Mouse (Mus musculus): ENCODE results near the gene Pld4. TPM values are rescaled to one million over a fixed set of nuclear protein-coding genes. Genes with fewer than 3 reads are reported as not detected.
"Not testable (repeated sequence)": the region's sequence is repeated elsewhere in the genome, so short reads cannot be mapped to it uniquely, and the experiment has no call there.

Gene Pld4
- polyA plus RNA-seq, 1 experiment from 2014 or later = 3.4 TPM

GRCm38 (mm10) chr12:112816866-112817265, 56.4 kb downstream of the Pld4 start:
- peaks cover 21% of the 10 kb centered on the region for H3K36me3 ChIP-seq (replicated peaks; ENCODE audit: control insufficient read depth, insufficient read depth, low read depth, low read length)
- H3K27me3 ChIP-seq (ENCODE audit: control insufficient read depth, insufficient read depth, low read length); H3K4me3 ChIP-seq (ENCODE audit: low read depth, low read length); H3K27ac ChIP-seq (replicated peaks; ENCODE audit: low read depth, low read length); H3K9ac ChIP-seq (replicated peaks; ENCODE audit: low read length); H3K4me1 ChIP-seq (ENCODE audit: control insufficient read depth, insufficient read depth, low read length); ATAC-seq (replicated peaks; ENCODE audit: insufficient number of reproducible peaks, low FRiP score, low TSS enrichment, low read depth); DNase-seq (ENCODE audit: low spot score); H3K4me2 ChIP-seq (ENCODE audit: low read depth, low read length); H3K9me3 ChIP-seq (replicated peaks; ENCODE audit: control insufficient read depth, low read length): not testable (repeated sequence)
- 86% methylated on average over 7 of the region's 7 CpGs for WGBS

Small RNA genes lying within 50 kb of the gene (microRNA-seq; reads per million reads assigned to microRNA genes)
- gene Mir6940 (ENCODE audit: borderline number of aligned reads) = not detected

Other genes starting within 250 kb of the Pld4 start
- 1.4 and 1.9 TPM in 2 replicates for gene Tmem179, start 243.9 kb upstream of the Pld4 start, polyA plus RNA-seq (2014; fragmentation: Nextera tagmentation; extraction: Ambion mirVana)
- 1.6 and 1.9 TPM in 2 replicates for gene Inf2, start 171.9 kb upstream of the Pld4 start, polyA plus RNA-seq (2014; fragmentation: Nextera tagmentation; extraction: Ambion mirVana)
- 4.0 and 4.2 TPM in 2 replicates for gene Adssl1, start 140.6 kb upstream of the Pld4 start, polyA plus RNA-seq (2014; fragmentation: Nextera tagmentation; extraction: Ambion mirVana)
- 222 and 241 TPM in 2 replicates for gene Siva1, start 116.0 kb upstream of the Pld4 start, polyA plus RNA-seq (2014; fragmentation: Nextera tagmentation; extraction: Ambion mirVana)
- 68.3 and 99.2 TPM in 2 replicates for gene Akt1, start 85.8 kb upstream of the Pld4 start, polyA plus RNA-seq (2014; fragmentation: Nextera tagmentation; extraction: Ambion mirVana)
- gene Zbtb42, start 81.8 kb upstream of the Pld4 start, polyA plus RNA-seq (2014; fragmentation: Nextera tagmentation; extraction: Ambion mirVana) = 2.3 and 2.6 TPM in 2 replicates
- gene Cep170b, start 40.2 kb upstream of the Pld4 start, polyA plus RNA-seq (2014; fragmentation: Nextera tagmentation; extraction: Ambion mirVana) = 5.3 and 8.0 TPM in 2 replicates
- 0.13 and 0.18 TPM in 2 replicates for gene Ahnak2, start 42.0 kb downstream of the Pld4 start, polyA plus RNA-seq (2014; fragmentation: Nextera tagmentation; extraction: Ambion mirVana)
- 8.3 and 9.5 TPM in 2 replicates for gene Clba1, start 48.3 kb downstream of the Pld4 start, polyA plus RNA-seq (2014; fragmentation: Nextera tagmentation; extraction: Ambion mirVana)
- 175 and 179 TPM in 2 replicates for gene Cdca4, start 68.8 kb downstream of the Pld4 start, polyA plus RNA-seq (2014; fragmentation: Nextera tagmentation; extraction: Ambion mirVana)
- 0.15 TPM in 1 of 2 replicates, not detected in the other for gene Gpr132, start 107.6 kb downstream of the Pld4 start, polyA plus RNA-seq (2014; fragmentation: Nextera tagmentation; extraction: Ambion mirVana)
- 3.5 and 5.7 TPM in 2 replicates for gene Jag2, start 169.1 kb downstream of the Pld4 start, polyA plus RNA-seq (2014; fragmentation: Nextera tagmentation; extraction: Ambion mirVana)
- gene Nudt14, start 181.5 kb downstream of the Pld4 start, polyA plus RNA-seq (2014; fragmentation: Nextera tagmentation; extraction: Ambion mirVana) = 75.8 and 83.4 TPM in 2 replicates
- 19.0 and 19.7 TPM in 2 replicates for gene Btbd6, start 215.8 kb downstream of the Pld4 start, polyA plus RNA-seq (2014; fragmentation: Nextera tagmentation; extraction: Ambion mirVana)
- gene Brf1, start 240.0 kb downstream of the Pld4 start, polyA plus RNA-seq (2014; fragmentation: Nextera tagmentation; extraction: Ambion mirVana) = 48.5 and 50.8 TPM in 2 replicates

Data from embryonic facial prominence, embryonic 11.5 days (tissue).